Mouse (Mus musculus) layer of hippocampus, adult 9-11 months (tissue): ENCODE data around the gene Gm20403.
A peak's percentile ranks its signal among the peaks of the same experiment; 100 is the strongest.
"Not testable (repeated sequence)": the region's sequence is repeated elsewhere in the genome, so short reads cannot be mapped to it uniquely, and the experiment has no call there.

Experiments used
- DNase-seq: peaks from one replicate; pipeline ENCODE4 v3.0.0; 2022

Gene Gm20403

GRCm38 (mm10) chr12:54992814-54993213, 6.5 kb upstream of the Gm20403 start:
- DNase-seq: no peak

- DNase-seq: no peak
Observed at GRCm38 (mm10) chr12:54988323-54988850, 2.1 kb upstream of the Gm20403 start.

GRCm38 (mm10) chr12:54987156-54987555, 827 bp upstream of the Gm20403 start:
- no peak for DNase-seq

GRCm38 (mm10) chr12:54985257-54986051, 875 bp downstream of the Gm20403 start:
- DNase-seq: peak; percentile 11

GRCm38 (mm10) chr12:54984701-54985256, 1.6 kb downstream of the Gm20403 start:
- peak; percentile 12 for DNase-seq

GRCm38 (mm10) chr12:54982935-54983715, 3.2 kb downstream of the Gm20403 start:
- DNase-seq: no peak

- no peak for DNase-seq
Observed at GRCm38 (mm10) chr12:54981962-54982361, 4.4 kb downstream of the Gm20403 start.

- DNase-seq: no peak
Observed at GRCm38 (mm10) chr12:54980939-54981338, 5.4 kb downstream of the Gm20403 start.

- no peak for DNase-seq
Observed at GRCm38 (mm10) chr12:54980532-54980931, 5.8 kb downstream of the Gm20403 start.

- no peak for DNase-seq
Observed at GRCm38 (mm10) chr12:54969033-54969432, 17.3 kb downstream of the Gm20403 start.

GRCm38 (mm10) chr12:54965532-54966160, 20.7 kb downstream of the Gm20403 start:
- no peak for DNase-seq

- no peak for DNase-seq
Observed at GRCm38 (mm10) chr12:54959569-54959968, 26.8 kb downstream of the Gm20403 start.

- DNase-seq: no peak
Observed at GRCm38 (mm10) chr12:54956974-54957373, 29.4 kb downstream of the Gm20403 start.

- DNase-seq: no peak
Observed at GRCm38 (mm10) chr12:54956457-54956856, 29.9 kb downstream of the Gm20403 start.

- no peak for DNase-seq
Observed at GRCm38 (mm10) chr12:54946116-54946515, 40.2 kb downstream of the Gm20403 start.

GRCm38 (mm10) chr12:54942586-54943157, 43.7 kb downstream of the Gm20403 start:
- DNase-seq: not testable (repeated sequence)

GRCm38 (mm10) chr12:54937581-54938343, 48.6 kb downstream of the Gm20403 start:
- not testable (repeated sequence) for DNase-seq
